15 mouse cellular contexts compared by ENCODE assay signal in the genomic region with DNA sequence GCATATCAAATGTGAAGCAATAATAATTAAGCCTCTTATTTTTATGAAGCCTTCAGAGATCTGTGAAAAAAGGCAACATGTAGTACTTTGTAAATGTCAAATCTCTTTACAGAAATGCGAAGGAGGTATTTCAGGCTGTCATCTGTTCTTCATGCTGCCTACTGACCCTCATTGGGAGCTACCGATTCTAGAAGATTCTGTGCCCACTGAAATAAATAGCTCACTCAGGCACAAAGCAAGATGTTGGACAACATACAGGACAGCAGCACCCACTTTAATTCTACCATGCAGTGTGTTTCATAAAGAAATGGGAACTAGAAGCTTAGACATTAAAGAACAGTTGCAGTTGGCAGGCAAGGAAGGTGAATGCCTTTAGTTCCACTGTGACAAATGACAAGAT.
"Had no signal": no experiment of that assay in that cellular context is flagged by ENCODE, and none has a peak within 500 bp of the region (broad histone marks: within the 10 kb centered on the region; RNA-seq: fewer than 3 reads in every experiment).

No protein-coding gene starts in this region.

- DNase-seq: kidney, adult 18-20 months; kidney, postnatal 10 days; kidney, postnatal 4 days; lung, adult 18-20 months; lung, postnatal 36 days; right cerebral cortex, adult 18-20 months; spleen, adult 18-20 months; thymus, adult 2 months; thymus, postnatal 25 days had no signal

- H3K27ac ChIP-seq: intestine, embryonic 15.5 days; limb, embryonic 13.5 days; liver, embryonic 14.5 days; midbrain, embryonic 13.5 days; neural tube, embryonic 15.5 days had no signal

- H3K4me3 ChIP-seq: intestine, embryonic 15.5 days; limb, embryonic 13.5 days; midbrain, embryonic 13.5 days; myocyte; neural tube, embryonic 15.5 days had no signal

- H3K4me1 ChIP-seq: intestine, embryonic 15.5 days; limb, embryonic 13.5 days; midbrain, embryonic 13.5 days; neural tube, embryonic 15.5 days had no signal
